Mouse (Mus musculus) forebrain, embryonic 13.5 days (tissue): ENCODE data around the gene Rbm38. TPM values are rescaled to one million over a fixed set of nuclear protein-coding genes. Genes with fewer than 3 reads are reported as not detected.

Experiments
- ATAC-seq: fragments of 200-750 bp; cut with Nextera tagmentation; 2 replicates; pipeline ENCODE4 v1.8.0; 2017
- H3K27ac ChIP-seq: fragments of 300-500 bp; sonication (generic); 2 replicates; pipeline ENCODE4 v1.5.1; 2015; ENCODE audit warnings: inconsistent platforms, mild to moderate bottlenecking, moderate library complexity
- H3K27me3 ChIP-seq: fragments of 300-500 bp; sonication (generic); 2 replicates; pipeline ENCODE4 v1.6.1; 2015; ENCODE audit warnings: mild to moderate bottlenecking, inconsistent platforms
- H3K36me3 ChIP-seq: fragments of 300-500 bp; sonication (generic); 2 replicates; pipeline ENCODE4 v1.6.1; 2015; ENCODE audit warnings: mild to moderate bottlenecking, inconsistent platforms; ENCODE audit not compliant: poor library complexity, severe bottlenecking
- H3K4me1 ChIP-seq: fragments of 300-500 bp; sonication (generic); 2 replicates; pipeline ENCODE4 v1.6.1; 2015; ENCODE audit warnings: inconsistent platforms
- H3K4me2 ChIP-seq: fragments of 300-500 bp; sonication (generic); 2 replicates; pipeline ENCODE4 v1.6.1; 2015; ENCODE audit warnings: inconsistent platforms, mild to moderate bottlenecking, moderate library complexity
- H3K4me3 ChIP-seq: fragments of 300-500 bp; sonication (generic); 2 replicates; pipeline ENCODE4 v1.5.1; 2015; ENCODE audit warnings: mild to moderate bottlenecking, inconsistent platforms
- H3K9ac ChIP-seq: fragments of 300-500 bp; sonication (generic); 2 replicates; pipeline ENCODE4 v1.6.1; 2015; ENCODE audit warnings: mild to moderate bottlenecking, inconsistent platforms
- H3K9me3 ChIP-seq: fragments of 300-500 bp; sonication (generic); replicated peaks from 2 replicates; pipeline ENCODE4 v1.6.1; 2016; ENCODE audit warnings: inconsistent platforms
- WGBS: fragments of 180-500 bp; shearing (Covaris S2); methylation state at CpG from one replicate; pipeline ENCODE4 v1.1.7; 2015; 5-methylcytosine and 5-hydroxymethylcytosine counted together
- polyA plus RNA-seq: library from polyadenylated mRNA; unstranded; fragments of >200 nt; fragmentation: Nextera tagmentation; extraction: Ambion mirVana; gene quantifications from 2 replicates; pipeline ENCODE4 v1.2.1, GENCODE M21; 2015

Rbm38 gene
- polyA plus RNA-seq = 40.0 and 47.6 TPM in 2 replicates

- 27% methylated on average over 11 of the region's 11 CpGs for WGBS
- H3K4me1 ChIP-seq = peaks cover 46% of the 10 kb centered on the region
- H3K27me3 ChIP-seq = peaks cover 23% of the 10 kb centered on the region
- peak within 1 kb of the TSS; percentile 90 for H3K4me2 ChIP-seq
- H3K4me3 ChIP-seq = peak within 1 kb of the TSS; percentile 85
- H3K9ac ChIP-seq = peak within 1 kb of the TSS; percentile 56
- peaks cover 16% of the 10 kb centered on the region for H3K36me3 ChIP-seq
- no peak for ATAC-seq
- no peak within 1 kb of the TSS for H3K27ac ChIP-seq
- H3K9me3 ChIP-seq = no peaks in the 10 kb centered on the region
These were observed at the start of gene Rbm38 for GRCm38 (mm10) chr2:173020430-173020829. Gene Rbm38 (plus strand): TSS chr2:173020498.

- no peak for ATAC-seq
- Histone ChIP-seq H3K4me1 (peaks cover 8% of the 10 kb centered on the region), H3K27ac (no peak overlapping the region), H3K4me2 (no peak overlapping the region), H3K9ac (no peak overlapping the region), H3K4me3 (no peak overlapping the region), H3K36me3 (no peaks in the 10 kb centered on the region), H3K9me3 (no peaks in the 10 kb centered on the region), H3K27me3 (no peaks in the 10 kb centered on the region)
- 85% methylated on average over 2 of the region's 2 CpGs for WGBS
These were observed 48.4 kb upstream of the Rbm38 start for GRCm38 (mm10) chr2:172971865-172972264.

GRCm38 (mm10) chr2:172973806-172974565 is 46.3 kb upstream of the Rbm38 start:
- WGBS = 30% methylated on average over 7 of the region's 7 CpGs

GRCm38 (mm10) chr2:172974701-172975100 is 45.6 kb upstream of the Rbm38 start:
- Histone ChIP-seq H3K27me3 (no peaks in the 10 kb centered on the region), H3K9ac (no peak overlapping the region), H3K27ac (no peak overlapping the region), H3K4me2 (no peak overlapping the region), H3K36me3 (no peaks in the 10 kb centered on the region), H3K4me1 (peaks cover 23% of the 10 kb centered on the region), H3K9me3 (no peaks in the 10 kb centered on the region), H3K4me3 (no peak overlapping the region)
- ATAC-seq = no peak
- 30% methylated on average over 7 of the region's 7 CpGs for WGBS

More at GRCm38 (mm10) chr2:172973806-172974565, 46.3 kb upstream of the Rbm38 start:
- no peak overlapping the region for H3K27ac ChIP-seq
- H3K9ac ChIP-seq = no peak overlapping the region
- ATAC-seq = no peak
- no peaks in the 10 kb centered on the region for H3K27me3 ChIP-seq
- H3K36me3 ChIP-seq = no peaks in the 10 kb centered on the region
- no peak overlapping the region for H3K4me2 ChIP-seq
- H3K4me1 ChIP-seq = peaks cover 23% of the 10 kb centered on the region
- H3K9me3 ChIP-seq = no peaks in the 10 kb centered on the region
- H3K4me3 ChIP-seq = no peak overlapping the region

- Histone ChIP-seq H3K27me3 (no peaks in the 10 kb centered on the region), H3K36me3 (no peaks in the 10 kb centered on the region), H3K4me3 (no peak overlapping the region), H3K4me1 (peaks cover 23% of the 10 kb centered on the region), H3K4me2 (no peak overlapping the region), H3K9me3 (no peaks in the 10 kb centered on the region), H3K27ac (no peak overlapping the region), H3K9ac (no peak overlapping the region)
- no peak for ATAC-seq
- 89% methylated on average over 6 of the region's 6 CpGs for WGBS
These were observed 45.1 kb upstream of the Rbm38 start for GRCm38 (mm10) chr2:172975159-172975558.

- H3K4me3 ChIP-seq = no peak overlapping the region
- H3K9ac ChIP-seq = peak overlapping the region; percentile 39; the same call in 1 of the 2 replicates
- H3K4me1 ChIP-seq = peaks cover 23% of the 10 kb centered on the region
- no peak overlapping the region for H3K27ac ChIP-seq
- H3K4me2 ChIP-seq = 0 out of 2 replicates have a peak overlapping the region, but pooled peaks have one; percentile 42
- H3K36me3 ChIP-seq = no peaks in the 10 kb centered on the region
- no peak for ATAC-seq
- no peaks in the 10 kb centered on the region for H3K27me3 ChIP-seq
- H3K9me3 ChIP-seq = no peaks in the 10 kb centered on the region
- WGBS = 21% methylated on average over 7 of the region's 7 CpGs
These were observed 43.5 kb upstream of the Rbm38 start for GRCm38 (mm10) chr2:172976661-172977238.

GRCm38 (mm10) chr2:172977409-172978130 is 42.7 kb upstream of the Rbm38 start, which contains the start of gene Spo11:
Gene Spo11 (plus strand): TSS chr2:172977700.
- ATAC-seq = peak; percentile 53
- Histone ChIP-seq H3K4me1 (peaks cover 23% of the 10 kb centered on the region), H3K27me3 (no peaks in the 10 kb centered on the region), H3K36me3 (no peaks in the 10 kb centered on the region), H3K27ac (peak within 1 kb of the TSS; percentile 5; the same call in 1 of the 2 replicates), H3K9ac (peak within 1 kb of the TSS; percentile 39), H3K4me2 (peak within 1 kb of the TSS; percentile 42), H3K4me3 (0 out of 2 replicates have a peak within 1 kb of the TSS, but pooled peaks have one; percentile 2), H3K9me3 (no peaks in the 10 kb centered on the region)
- WGBS = 11% methylated on average over 14 of the region's 14 CpGs

GRCm38 (mm10) chr2:172978131-172978633 is 42.1 kb upstream of the Rbm38 start:
- Histone ChIP-seq H3K27ac (peak overlapping the region; percentile 5; the same call in 1 of the 2 replicates), H3K27me3 (no peaks in the 10 kb centered on the region), H3K4me3 (no peak overlapping the region), H3K9ac (no peak overlapping the region), H3K36me3 (no peaks in the 10 kb centered on the region), H3K9me3 (no peaks in the 10 kb centered on the region), H3K4me2 (no peak overlapping the region), H3K4me1 (peaks cover 23% of the 10 kb centered on the region)
- WGBS = 60% methylated on average over 3 of the region's 4 CpGs
- ATAC-seq = no peak

GRCm38 (mm10) chr2:172979666-172980345 is 40.5 kb upstream of the Rbm38 start:
- Histone ChIP-seq H3K4me2 (no peak overlapping the region), H3K9ac (no peak overlapping the region), H3K4me3 (no peak overlapping the region), H3K36me3 (no peaks in the 10 kb centered on the region), H3K27ac (no peak overlapping the region), H3K27me3 (no peaks in the 10 kb centered on the region), H3K9me3 (no peaks in the 10 kb centered on the region), H3K4me1 (peaks cover 23% of the 10 kb centered on the region)
- 94% methylated on average over 43 of the region's 43 CpGs for WGBS
- ATAC-seq = no peak

GRCm38 (mm10) chr2:172982776-172983561 is 37.3 kb upstream of the Rbm38 start:
- 78% methylated on average over 9 of the region's 9 CpGs for WGBS
- no peak overlapping the region for H3K27ac ChIP-seq
- no peaks in the 10 kb centered on the region for H3K27me3 ChIP-seq
- ATAC-seq = no peak
- H3K4me2 ChIP-seq = no peak overlapping the region
- no peaks in the 10 kb centered on the region for H3K36me3 ChIP-seq
- no peaks in the 10 kb centered on the region for H3K9me3 ChIP-seq
- peaks cover 3% of the 10 kb centered on the region; the same call in 1 of the 2 replicates for H3K4me1 ChIP-seq
- no peak overlapping the region for H3K4me3 ChIP-seq
- H3K9ac ChIP-seq = no peak overlapping the region

GRCm38 (mm10) chr2:172990161-172990560 is 30.1 kb upstream of the Rbm38 start:
- ATAC-seq = no peak
- Histone ChIP-seq H3K4me1 (no peaks in the 10 kb centered on the region), H3K27me3 (no peaks in the 10 kb centered on the region), H3K9me3 (no peaks in the 10 kb centered on the region), H3K36me3 (no peaks in the 10 kb centered on the region), H3K4me3 (no peak overlapping the region), H3K4me2 (no peak overlapping the region), H3K27ac (no peak overlapping the region), H3K9ac (no peak overlapping the region)
- WGBS = 82% methylated on average over 6 of the region's 6 CpGs
